Mouse (Mus musculus) midbrain, embryonic 16.5 days (tissue): Measurements from ENCODE around the gene Ttc8. TPM values are rescaled to one million over a fixed set of nuclear protein-coding genes. Genes with fewer than 3 reads are reported as not detected.

ENCODE experiments used
- ATAC-seq: fragments of 200-750 bp; cut with Nextera tagmentation; 2 replicates; pipeline ENCODE4 v1.8.0; 2017; ENCODE audit warnings: moderate TSS enrichment
- H3K27ac ChIP-seq: fragments of 300-500 bp; sonication (generic); 2 replicates; pipeline ENCODE4 v1.5.1; 2014; ENCODE audit warnings: mild to moderate bottlenecking, low read length, mixed read lengths
- H3K27me3 ChIP-seq: fragments of 300-500 bp; sonication (generic); 2 replicates; pipeline ENCODE4 v1.6.1; 2014; ENCODE audit warnings: low read depth, low read length, mixed read lengths; ENCODE audit not compliant: control insufficient read depth, insufficient read depth
- H3K36me3 ChIP-seq: fragments of 300-500 bp; sonication (generic); 2 replicates; pipeline ENCODE4 v1.6.1; 2014; ENCODE audit warnings: mild to moderate bottlenecking, low read length, moderate library complexity, mixed read lengths; ENCODE audit not compliant: control insufficient read depth, insufficient read depth
- H3K4me1 ChIP-seq: fragments of 300-500 bp; sonication (generic); 2 replicates; pipeline ENCODE4 v1.6.1; 2014; ENCODE audit warnings: mild to moderate bottlenecking, low read length, mixed read lengths; ENCODE audit not compliant: control insufficient read depth, insufficient read depth
- H3K4me2 ChIP-seq: fragments of 300-500 bp; sonication (generic); 2 replicates; pipeline ENCODE4 v1.6.1; 2014; ENCODE audit warnings: mild to moderate bottlenecking, low read length, mixed read lengths
- H3K4me3 ChIP-seq: fragments of 300-500 bp; sonication (generic); 2 replicates; pipeline ENCODE4 v1.5.1; 2014; ENCODE audit warnings: low read depth, mild to moderate bottlenecking, low read length, moderate library complexity, mixed read lengths
- H3K9ac ChIP-seq: fragments of 300-500 bp; sonication (generic); 2 replicates; pipeline ENCODE4 v1.6.1; 2014; ENCODE audit warnings: low read depth, low read length, mixed read lengths
- H3K9me3 ChIP-seq: fragments of 300-500 bp; sonication (generic); replicated peaks from 2 replicates; pipeline ENCODE4 v1.6.1; 2014; ENCODE audit warnings: mild to moderate bottlenecking, low read length, mixed read lengths; ENCODE audit not compliant: control insufficient read depth, poor library complexity, severe bottlenecking
- WGBS: fragments of 180-500 bp; shearing (Covaris S2); extraction: QIAGEN DNeasy Blood & Tissue Kit; methylation state at CpG from one replicate; pipeline ENCODE4 v1.1.7; 2014; 5-methylcytosine and 5-hydroxymethylcytosine counted together
- polyA plus RNA-seq: library from polyadenylated mRNA; unstranded; fragments of >200 nt; fragmentation: Nextera tagmentation; extraction: Ambion mirVana; gene quantifications from 2 replicates; pipeline ENCODE4 v1.2.1, GENCODE M21; 2015

Gene Ttc8
- polyA plus RNA-seq, 1 experiment from 2014 or later: 40.9 TPM

DNA sequence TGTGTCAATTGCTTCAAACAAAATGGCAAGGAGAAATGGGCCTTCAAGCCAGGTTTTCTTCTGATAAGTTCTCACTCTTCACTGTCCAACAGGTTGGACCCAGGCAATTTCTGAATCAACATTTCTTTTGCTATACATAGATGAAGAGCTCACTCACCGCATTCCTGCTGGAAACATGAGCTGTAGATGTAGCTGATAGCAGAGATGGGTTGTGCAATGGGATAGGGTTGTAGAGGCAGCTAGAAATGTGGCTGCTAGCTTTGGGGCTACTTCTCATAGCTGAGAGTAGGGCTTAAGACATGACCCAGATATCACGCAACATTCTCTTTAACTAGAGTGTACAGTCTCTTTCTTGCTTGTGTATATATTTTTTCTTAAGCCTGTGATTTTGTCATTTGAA lies 84.4 kb downstream of the Ttc8 start:
- Histone ChIP-seq H3K27me3 (no peaks in the 10 kb centered on the region), H3K4me2 (no peak overlapping the region), H3K4me3 (no peak overlapping the region), H3K4me1 (peaks cover 4% of the 10 kb centered on the region; the same call in 1 of the 2 replicates), H3K9ac (no peak overlapping the region), H3K36me3 (no peaks in the 10 kb centered on the region), H3K27ac (no peak overlapping the region), H3K9me3 (no peaks in the 10 kb centered on the region)
- ATAC-seq: no peak
- 94% methylated on average over 2 of the region's 2 CpGs for WGBS

DNA sequence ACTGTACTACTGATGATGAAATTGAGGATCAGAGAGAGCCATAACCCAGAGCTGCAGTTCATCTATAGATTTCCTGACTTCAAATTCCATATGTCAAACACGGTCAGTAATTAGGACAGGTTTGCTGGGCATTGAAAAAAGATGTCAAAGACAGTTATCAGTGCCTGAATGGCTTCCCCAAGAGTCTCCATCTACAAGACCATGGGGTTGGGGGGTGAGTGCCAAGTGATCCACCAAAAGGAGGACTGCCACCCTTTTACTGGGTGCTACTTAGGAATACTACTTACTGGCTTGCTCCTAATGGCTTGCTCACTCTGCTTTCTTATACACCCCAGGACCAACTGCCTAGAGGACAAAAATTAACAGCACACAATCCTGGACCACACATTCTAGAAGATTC lies 88.4 kb downstream of the Ttc8 start:
- Histone ChIP-seq H3K36me3 (no peaks in the 10 kb centered on the region), H3K4me1 (peaks cover 26% of the 10 kb centered on the region), H3K9me3 (no peaks in the 10 kb centered on the region), H3K4me2 (no peak overlapping the region), H3K4me3 (no peak overlapping the region), H3K27ac (peak overlapping the region; percentile 60), H3K27me3 (no peaks in the 10 kb centered on the region), H3K9ac (no peak overlapping the region)
- ATAC-seq: no peak
- 67% methylated on average over 1 of the region's 1 CpGs for WGBS

DNA sequence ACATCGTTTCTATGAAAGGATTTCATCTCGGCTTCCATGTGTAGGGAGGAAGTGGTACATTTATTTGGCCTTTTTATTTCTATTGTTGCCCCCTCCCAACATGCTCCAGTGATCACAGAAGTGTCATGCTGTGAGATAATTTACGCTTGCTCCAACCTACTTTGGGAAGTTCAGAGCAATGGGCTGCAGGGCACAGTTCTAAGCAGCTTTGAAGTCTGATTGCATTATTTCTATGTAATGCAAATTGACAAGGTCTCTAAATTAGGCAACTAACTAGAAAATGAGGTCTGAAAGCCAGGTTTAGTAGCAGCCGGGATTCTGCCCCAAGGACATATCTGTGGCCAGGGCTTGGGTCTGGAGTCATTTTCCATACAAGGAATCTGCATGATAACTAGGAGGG lies 89.1 kb downstream of the Ttc8 start:
- Histone ChIP-seq H3K27ac (peak overlapping the region; percentile 18), H3K27me3 (no peaks in the 10 kb centered on the region), H3K9me3 (no peaks in the 10 kb centered on the region), H3K4me3 (no peak overlapping the region), H3K4me1 (peaks cover 26% of the 10 kb centered on the region), H3K4me2 (no peak overlapping the region), H3K9ac (no peak overlapping the region), H3K36me3 (no peaks in the 10 kb centered on the region)
- peak; percentile 25; the same call in 1 of the 2 replicates for ATAC-seq
- 13% methylated on average over 4 of the region's 4 CpGs for WGBS

DNA sequence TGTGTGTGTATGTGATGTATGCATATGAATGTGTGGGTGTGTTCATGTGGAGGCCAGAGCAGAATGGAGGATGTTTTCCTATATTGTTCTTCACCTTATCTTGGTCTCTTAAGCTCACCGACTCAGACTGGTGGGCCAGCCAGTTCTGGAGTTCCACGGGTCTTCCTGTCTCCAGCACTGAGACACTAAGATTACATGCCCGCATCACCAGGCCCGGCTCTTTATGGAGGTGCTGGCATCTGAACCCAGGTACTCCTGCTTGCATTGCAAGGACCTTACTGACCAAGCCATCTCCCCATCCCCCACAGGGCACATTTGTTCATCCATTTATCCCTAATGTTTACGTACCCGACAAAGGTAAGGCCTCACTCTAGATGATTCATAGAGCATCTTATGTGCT lies 89.7 kb downstream of the Ttc8 start:
- Histone ChIP-seq H3K27me3 (no peaks in the 10 kb centered on the region), H3K4me1 (peaks cover 26% of the 10 kb centered on the region), H3K9me3 (no peaks in the 10 kb centered on the region), H3K4me2 (no peak overlapping the region), H3K9ac (no peak overlapping the region), H3K4me3 (no peak overlapping the region), H3K27ac (peak overlapping the region; percentile 81), H3K36me3 (no peaks in the 10 kb centered on the region)
- WGBS: 46% methylated on average over 6 of the region's 6 CpGs
- ATAC-seq: no peak

DNA sequence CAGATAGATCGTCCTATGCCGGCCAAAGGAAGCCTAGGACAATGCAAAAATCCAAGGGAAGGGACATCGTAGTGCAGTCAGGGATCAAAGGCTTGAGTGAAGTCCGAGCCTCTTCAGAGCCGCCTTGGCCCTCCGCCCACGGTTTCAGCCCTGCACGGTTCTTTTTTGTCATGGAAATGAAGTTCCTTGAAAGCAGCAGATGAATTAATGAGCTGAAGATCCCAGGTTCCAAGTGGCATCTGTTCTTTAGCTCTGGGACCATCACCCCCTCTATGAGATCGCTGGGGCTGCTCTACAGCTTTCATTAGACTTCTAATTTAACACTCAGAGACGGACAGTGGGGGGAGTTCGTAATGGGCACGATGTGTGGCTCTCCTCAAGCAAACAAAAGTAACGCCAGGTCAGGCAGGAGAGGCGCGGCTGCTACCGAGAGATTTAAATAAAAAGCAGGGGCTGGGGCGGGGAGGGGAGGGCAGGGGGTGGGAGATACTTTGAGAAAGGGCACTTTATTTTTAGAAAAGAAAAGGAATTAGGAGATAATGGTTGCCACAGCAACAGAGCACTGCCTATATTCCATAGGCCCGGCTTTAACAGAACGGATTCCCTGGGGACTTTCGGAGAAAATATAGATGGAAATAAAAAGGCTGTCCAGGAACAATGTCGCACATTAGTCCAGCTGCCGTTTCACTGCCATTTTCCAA lies 90.9 kb downstream of the Ttc8 start:
- Histone ChIP-seq H3K4me1 (peaks cover 26% of the 10 kb centered on the region), H3K27ac (peak overlapping the region; percentile 81), H3K4me2 (peak overlapping the region; percentile 41), H3K9me3 (no peaks in the 10 kb centered on the region), H3K4me3 (no peak overlapping the region), H3K27me3 (no peaks in the 10 kb centered on the region), H3K36me3 (no peaks in the 10 kb centered on the region), H3K9ac (no peak overlapping the region)
- 1% methylated on average over 22 of the region's 22 CpGs for WGBS
- ATAC-seq: peak; percentile 90

DNA sequence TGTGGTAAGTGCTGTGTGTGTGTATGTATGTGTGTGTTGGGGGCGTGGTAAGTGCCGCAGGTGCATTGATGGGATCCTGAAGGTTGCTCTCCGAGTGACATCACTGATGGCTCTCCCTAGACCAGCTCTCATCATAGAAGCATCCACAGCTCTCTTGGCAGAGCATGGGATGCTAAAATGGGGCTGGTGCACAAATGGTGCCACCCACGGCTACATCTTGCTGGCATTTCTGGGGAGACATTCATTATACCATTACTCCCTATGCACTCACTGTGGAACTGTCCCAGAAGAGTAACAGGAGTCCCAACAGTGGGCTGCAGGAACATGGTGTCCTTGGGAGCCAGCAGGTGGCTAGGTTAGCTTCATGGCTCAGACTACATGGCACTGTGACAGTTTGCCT lies 95.5 kb downstream of the Ttc8 start:
- no peak overlapping the region for H3K4me3 ChIP-seq
- ATAC-seq: no peak

DNA sequence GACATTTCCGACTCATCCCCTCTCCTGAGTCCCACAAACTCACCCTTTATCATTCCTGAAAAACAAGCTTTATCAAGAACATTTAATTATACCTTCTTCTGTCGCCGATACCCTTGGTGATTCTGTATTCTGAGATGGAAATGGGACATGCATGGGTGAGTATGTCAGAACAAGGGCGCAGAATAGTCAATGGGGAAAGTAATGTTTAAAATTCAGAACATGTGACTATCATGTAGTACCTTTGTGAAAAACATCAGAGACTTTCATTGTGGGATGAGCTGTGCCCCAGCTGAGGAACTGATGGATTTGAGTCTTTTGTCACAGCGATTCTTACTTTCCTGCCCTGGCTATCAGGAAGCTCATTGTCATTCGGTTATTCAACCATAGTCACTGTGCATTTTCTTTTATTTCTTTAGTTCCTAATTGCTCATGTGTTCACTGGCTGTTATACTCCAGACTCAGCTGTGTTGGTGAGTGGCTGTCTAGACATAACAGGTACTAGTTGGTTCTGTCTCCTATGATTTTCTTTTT lies 104.1 kb downstream of the Ttc8 start:
- no peak for ATAC-seq
- H3K27me3 ChIP-seq: no peaks in the 10 kb centered on the region
- H3K9me3 ChIP-seq: no peaks in the 10 kb centered on the region
- H3K4me3 ChIP-seq: no peak overlapping the region
- no peaks in the 10 kb centered on the region for H3K36me3 ChIP-seq
- no peak overlapping the region for H3K9ac ChIP-seq
- 49% methylated on average over 6 of the region's 6 CpGs for WGBS
- H3K4me2 ChIP-seq: no peak overlapping the region
- H3K27ac ChIP-seq: no peak overlapping the region
- H3K4me1 ChIP-seq: peaks cover 7% of the 10 kb centered on the region

More for the DNA sequence above, 95.5 kb downstream of the Ttc8 start:
- Histone ChIP-seq H3K9me3 (no peaks in the 10 kb centered on the region), H3K27ac (no peak overlapping the region), H3K9ac (no peak overlapping the region), H3K27me3 (no peaks in the 10 kb centered on the region), H3K4me1 (peaks cover 12% of the 10 kb centered on the region), H3K4me2 (no peak overlapping the region), H3K36me3 (no peaks in the 10 kb centered on the region)
- WGBS: 96% methylated on average over 4 of the region's 4 CpGs

DNA sequence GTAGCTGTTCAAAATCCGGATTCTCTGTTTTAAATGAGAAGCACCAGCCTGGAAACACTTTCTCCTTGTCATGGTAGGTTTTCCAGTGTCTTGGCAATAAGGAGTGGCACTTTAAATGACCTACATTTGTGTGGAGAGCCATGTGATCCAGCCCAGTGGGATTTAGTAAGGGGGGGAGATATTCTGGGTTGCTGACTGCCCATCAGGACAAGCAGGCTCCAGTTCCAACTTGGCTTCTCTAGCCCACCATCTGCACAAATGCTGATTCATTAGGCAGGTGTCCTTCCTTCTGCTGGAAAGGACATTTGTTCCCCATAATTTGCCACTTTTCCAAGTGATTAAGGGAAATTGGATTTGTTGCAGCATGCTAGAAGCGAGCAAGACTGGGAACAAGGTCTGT lies 105.9 kb downstream of the Ttc8 start:
- H3K27me3 ChIP-seq: no peaks in the 10 kb centered on the region
- no peaks in the 10 kb centered on the region for H3K36me3 ChIP-seq
- no peak overlapping the region for H3K4me3 ChIP-seq
- ATAC-seq: no peak
- no peak overlapping the region for H3K27ac ChIP-seq
- H3K9ac ChIP-seq: no peak overlapping the region
- peaks cover 13% of the 10 kb centered on the region for H3K4me1 ChIP-seq
- 77% methylated on average over 2 of the region's 2 CpGs for WGBS
- no peaks in the 10 kb centered on the region for H3K9me3 ChIP-seq
- H3K4me2 ChIP-seq: no peak overlapping the region

DNA sequence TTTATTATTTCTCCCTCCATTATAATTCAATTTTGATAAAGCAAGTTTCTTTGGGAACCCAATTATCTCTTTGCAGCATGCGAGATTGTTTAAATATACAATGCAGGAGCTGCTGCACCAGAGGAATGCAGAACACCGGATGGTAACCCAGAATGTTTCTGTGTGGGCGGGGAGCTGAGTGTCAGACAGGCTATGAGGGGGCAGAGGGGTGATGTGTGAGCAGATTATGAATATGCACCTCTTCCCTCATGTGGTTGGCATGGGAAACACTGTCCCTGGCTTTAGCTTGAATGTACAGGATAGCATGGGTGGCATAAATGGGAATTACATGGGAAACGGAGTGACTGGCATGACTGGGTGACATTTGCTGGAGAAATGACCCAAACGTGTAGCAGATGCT lies 108.3 kb downstream of the Ttc8 start:
- H3K4me2 ChIP-seq: no peak overlapping the region
- no peaks in the 10 kb centered on the region for H3K36me3 ChIP-seq
- H3K4me1 ChIP-seq: peaks cover 13% of the 10 kb centered on the region
- 50% methylated on average over 5 of the region's 5 CpGs for WGBS
- no peak for ATAC-seq
- no peak overlapping the region for H3K4me3 ChIP-seq
- no peaks in the 10 kb centered on the region for H3K9me3 ChIP-seq
- no peak overlapping the region for H3K27ac ChIP-seq
- H3K27me3 ChIP-seq: no peaks in the 10 kb centered on the region; the same call in 1 of the 2 replicates
- no peak overlapping the region; the same call in 1 of the 2 replicates for H3K9ac ChIP-seq
